Mouse (Mus musculus) liver, embryonic 14.5 days (tissue): ENCODE measurements around the gene Pxmp4.

Experiments
- CTCF ChIP-seq: IDR thresholded peaks from 2 replicates; pipeline ENCODE4 v1.5.1; 2016; ENCODE audit warnings: antibody characterized with exemption, low read depth, control low read depth
- EP300 ChIP-seq: IDR thresholded peaks from 2 replicates; pipeline ENCODE4 v1.6.1; 2016; ENCODE audit warnings: antibody characterized with exemption, low read depth

DNA sequence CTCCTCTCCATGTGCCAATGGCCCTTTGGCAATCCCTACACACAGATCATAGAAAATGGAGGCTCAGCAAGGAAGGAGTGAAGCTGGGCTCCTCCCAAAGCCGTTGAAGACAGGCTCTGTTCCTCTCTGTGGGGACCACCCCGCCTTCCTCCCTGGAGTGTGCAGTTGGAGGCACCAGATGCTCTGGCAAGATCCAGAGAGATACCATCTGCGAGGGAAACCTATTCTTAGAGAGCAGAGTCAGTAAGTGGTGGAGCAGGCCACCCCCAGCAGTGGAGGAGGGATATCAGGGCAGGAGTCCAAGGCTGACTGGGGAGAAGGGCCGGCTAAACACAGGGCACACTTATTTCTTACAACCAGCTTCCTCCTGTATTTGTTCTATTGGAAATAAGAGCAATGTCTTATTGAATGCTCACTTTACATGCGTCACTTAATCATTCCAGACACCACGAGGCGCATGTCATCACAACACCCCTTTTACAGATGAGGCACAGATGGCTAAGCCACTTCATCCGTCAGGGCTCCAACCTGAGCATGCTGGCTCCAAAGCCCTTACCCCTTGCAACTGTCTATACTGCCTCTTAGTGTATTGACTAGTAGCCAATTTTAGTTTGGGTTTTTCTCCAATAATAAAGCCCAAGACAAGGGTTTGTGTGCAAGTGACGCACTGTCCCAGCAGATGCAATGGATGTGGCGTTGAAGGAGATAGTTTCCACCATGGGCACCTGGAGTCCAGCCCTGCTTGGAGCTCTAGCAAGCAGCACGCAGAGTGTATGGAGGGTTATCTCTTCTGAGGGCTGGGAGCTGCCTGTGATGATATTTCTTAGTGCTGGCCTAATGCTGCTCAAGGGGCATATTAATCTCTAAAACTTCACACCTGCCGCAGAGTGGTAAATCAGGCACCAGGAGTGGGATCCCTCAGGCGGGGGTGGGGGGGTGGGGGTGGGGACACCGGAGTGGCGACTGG, 19.3 kb downstream of the Pxmp4 start:
- peak; percentile 32; the same call in 1 of the 2 replicates for TF ChIP-seq EP300
- no peak for TF ChIP-seq CTCF
